Mouse (Mus musculus) gastrocnemius, adult 18-20 months (tissue): ENCODE results near the gene Fam126a. TPM values are rescaled to one million over a fixed set of nuclear protein-coding genes. Genes with fewer than 3 reads are reported as not detected.
A peak's percentile ranks its signal among the peaks of the same experiment; 100 is the strongest.

Experiments
- DNase-seq: peaks from one replicate; pipeline ENCODE4 v3.0.0; 2021; ENCODE audit warnings: low spot score
- total RNA-seq, 2 experiments: library from RNA; stranded (reverse); gene quantifications; 2 replicates each; pipeline ENCODE4 v1.2.3; 2021

The Fam126a gene
- total RNA-seq, 2 experiments from 2014 or later, result 5.2 to 6.1 TPM

DNA sequence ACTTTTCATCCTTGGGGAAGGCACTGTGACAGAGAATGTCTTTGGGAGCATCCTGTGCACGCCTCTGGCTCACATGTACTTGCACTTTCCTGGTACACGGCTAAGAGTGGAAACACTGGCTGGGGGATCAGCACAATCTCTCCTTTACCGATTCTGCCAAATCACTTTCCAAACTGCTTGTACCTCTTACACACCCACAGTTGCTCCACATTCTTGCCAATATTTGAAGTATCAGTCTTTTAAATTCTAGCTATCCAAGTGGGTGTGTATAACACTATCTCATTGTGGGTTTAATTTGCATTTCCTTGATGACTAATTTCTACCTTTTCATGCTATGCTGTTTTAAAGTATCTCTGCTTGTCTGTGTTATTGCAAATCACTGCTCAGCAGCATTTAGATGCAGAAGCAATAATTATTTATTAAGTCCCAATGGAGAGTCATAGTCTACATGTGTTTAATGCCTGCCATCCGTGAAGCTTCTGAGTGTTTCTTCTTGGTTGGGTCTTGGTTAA is 10.9 kb upstream of the Fam126a start:
- no peak for DNase-seq

DNA sequence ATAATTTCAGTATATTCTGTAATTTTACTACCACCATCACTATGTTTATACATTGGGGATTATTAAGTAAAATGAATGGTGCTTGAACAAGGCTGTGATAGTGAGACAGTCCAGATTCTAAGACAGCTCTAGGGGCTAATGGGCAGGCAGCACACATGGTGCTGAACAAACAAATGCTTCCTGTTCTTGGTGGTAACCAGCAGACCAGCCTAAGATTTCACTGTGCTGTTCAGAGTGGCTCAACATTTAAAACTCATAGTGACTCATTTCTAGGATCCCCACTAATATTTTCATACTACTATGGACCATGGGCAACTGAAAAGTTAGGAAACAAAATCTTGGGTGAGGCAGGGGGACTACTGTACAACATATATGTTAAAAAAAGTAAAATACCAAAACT is 10.1 kb upstream of the Fam126a start:
- DNase-seq, result no peak

DNA sequence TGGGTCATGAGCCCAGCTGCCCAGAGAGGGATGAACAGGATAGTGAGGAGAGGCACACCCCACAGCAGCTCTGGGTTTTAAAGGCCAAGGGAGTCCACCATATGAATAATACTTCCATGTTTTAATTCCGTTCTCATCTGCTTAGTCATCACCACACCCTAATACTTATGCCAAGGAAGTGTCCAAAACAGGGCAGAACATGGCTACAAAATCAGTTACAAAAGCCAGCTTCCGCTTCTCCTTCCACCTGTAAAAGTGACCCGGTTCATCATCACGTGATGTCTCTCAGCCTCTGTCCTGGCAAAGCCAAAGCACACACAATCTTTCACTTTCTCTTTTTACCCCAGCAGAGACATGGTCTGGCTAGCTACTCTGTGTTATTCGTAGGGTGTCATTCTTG is 8.9 kb upstream of the Fam126a start:
- DNase-seq, result peak; percentile 33

DNA sequence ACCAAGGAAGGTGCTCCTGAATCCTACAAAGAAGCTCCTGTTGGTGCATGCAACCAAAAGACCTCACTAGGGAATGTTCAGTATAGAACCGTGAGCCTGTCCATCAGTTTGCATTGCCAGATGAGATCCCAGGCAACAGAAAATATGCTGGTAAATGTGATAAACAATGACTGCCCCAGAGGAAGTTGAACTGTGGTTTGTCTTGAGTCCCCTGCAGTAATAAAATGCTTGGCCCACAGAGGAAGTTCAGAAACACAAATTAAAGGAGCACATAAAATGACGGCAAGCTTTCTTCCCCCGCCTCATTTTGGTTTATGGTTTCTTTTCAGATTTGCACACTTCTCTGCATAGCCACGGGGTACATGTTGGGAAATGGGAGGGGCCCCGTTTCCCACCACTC is 8.3 kb upstream of the Fam126a start:
- DNase-seq, result no peak

GRCm38 (mm10) chr5:24038190-24038589 is 7.7 kb upstream of the Fam126a start:
- DNase-seq, result no peak

DNA sequence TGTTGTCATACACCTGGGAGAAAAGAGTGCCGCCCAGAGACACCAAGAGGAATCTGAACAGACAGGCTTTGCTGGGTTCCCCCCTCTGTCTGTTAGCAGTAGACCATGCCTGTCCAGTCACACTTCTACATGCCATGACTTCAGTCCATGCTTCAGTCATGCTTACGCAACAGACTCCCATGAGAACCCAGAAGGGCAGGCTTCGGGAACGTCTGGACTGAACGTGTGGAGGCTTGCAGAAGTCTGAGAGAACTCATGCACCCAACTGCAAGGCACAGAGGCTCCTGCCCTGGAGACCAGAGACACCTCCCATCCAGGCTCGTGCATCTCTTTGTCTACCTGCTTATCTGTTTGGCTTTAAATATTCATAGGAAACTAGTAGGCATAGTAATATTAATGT is 6.2 kb upstream of the Fam126a start:
- DNase-seq, result peak; percentile 36

DNA sequence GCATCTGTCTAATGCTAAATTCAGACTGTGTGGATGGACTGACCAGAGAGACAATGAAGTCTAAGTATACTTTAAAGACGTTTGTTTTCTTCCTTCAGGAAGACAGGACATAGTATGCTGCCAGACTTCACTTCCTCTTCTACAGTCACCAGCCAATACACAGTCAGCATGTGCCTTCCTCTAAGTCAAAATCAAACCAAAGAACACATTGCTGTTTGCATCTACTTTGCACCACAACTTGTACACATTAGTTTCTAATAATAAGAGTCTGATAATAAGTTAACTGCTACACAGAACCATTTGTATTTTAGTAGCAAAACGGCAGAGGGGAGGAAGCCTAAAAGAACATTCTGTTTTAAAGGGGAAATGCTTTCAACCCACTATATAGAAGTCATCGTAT is 4.5 kb upstream of the Fam126a start:
- no peak for DNase-seq

- DNase-seq, result no peak
Observed at GRCm38 (mm10) chr5:24034091-24034490, 3.6 kb upstream of the Fam126a start.

GRCm38 (mm10) chr5:24029946-24030578 is 428 bp downstream of the Fam126a start:
- no peak for DNase-seq

DNA sequence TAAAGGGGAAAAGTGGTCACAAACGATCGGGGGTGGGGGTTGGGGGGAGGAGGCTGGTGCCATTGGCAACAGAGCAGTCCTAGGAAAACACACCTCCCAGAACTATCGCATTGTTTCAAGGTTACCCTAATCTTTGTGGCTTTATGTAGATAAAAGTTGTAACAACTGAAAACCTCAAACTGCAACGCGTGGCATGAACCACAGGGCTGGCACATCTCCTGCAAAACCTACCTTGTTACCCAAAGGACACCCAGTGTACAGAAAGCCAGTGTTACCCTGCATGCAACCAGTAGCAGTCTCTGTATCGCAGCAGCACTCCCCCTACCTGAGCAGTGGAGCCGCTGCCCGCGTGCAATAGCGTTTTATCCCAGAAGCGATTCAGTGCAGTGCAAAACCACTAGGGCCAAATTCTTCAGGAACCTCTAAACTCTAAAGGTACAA is 1.1 kb downstream of the Fam126a start:
- no peak for DNase-seq

GRCm38 (mm10) chr5:24024957-24025356 is 5.5 kb downstream of the Fam126a start:
- DNase-seq, result no peak

DNA sequence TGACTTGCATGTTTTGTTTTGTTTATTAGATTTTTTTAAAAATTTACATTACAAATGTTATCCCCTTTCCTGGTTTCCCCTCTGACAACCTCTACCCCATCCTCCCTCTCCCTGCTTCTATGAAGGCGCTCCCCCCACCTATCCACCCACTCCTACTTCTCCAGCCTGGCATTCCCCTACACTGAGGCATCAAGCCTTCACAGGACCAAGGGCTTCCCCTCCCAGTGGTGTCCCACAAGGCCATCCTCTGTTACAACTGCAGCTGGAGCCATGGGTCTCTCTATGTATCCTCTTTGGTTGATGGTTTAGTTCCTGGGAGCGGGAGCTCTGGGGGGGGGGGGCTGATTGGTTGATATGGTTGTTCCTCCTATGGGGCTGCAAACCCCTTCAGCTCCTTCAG is 7.3 kb downstream of the Fam126a start:
- no peak for DNase-seq

DNA sequence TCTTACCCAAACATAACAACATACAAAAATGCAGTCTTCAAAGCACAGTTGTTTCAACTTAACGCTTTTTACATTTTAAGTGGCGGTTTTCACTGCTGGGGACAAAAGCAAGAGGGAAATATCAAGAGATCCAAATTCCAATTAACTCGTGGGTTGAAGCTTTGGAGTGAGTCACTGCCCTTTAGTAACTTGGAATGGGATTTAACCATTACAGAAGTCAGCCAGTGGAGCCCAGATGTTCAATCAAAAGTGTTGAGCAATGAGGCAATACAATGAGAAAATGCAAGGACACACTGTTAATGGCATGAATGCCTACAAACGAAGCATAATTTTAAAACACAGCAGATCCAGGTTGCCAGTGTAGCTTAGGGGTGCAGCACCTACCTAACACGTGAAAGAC is 8.8 kb downstream of the Fam126a start:
- peak; percentile 19 for DNase-seq

GRCm38 (mm10) chr5:24020380-24020779 is 10.1 kb downstream of the Fam126a start:
- no peak for DNase-seq

DNA sequence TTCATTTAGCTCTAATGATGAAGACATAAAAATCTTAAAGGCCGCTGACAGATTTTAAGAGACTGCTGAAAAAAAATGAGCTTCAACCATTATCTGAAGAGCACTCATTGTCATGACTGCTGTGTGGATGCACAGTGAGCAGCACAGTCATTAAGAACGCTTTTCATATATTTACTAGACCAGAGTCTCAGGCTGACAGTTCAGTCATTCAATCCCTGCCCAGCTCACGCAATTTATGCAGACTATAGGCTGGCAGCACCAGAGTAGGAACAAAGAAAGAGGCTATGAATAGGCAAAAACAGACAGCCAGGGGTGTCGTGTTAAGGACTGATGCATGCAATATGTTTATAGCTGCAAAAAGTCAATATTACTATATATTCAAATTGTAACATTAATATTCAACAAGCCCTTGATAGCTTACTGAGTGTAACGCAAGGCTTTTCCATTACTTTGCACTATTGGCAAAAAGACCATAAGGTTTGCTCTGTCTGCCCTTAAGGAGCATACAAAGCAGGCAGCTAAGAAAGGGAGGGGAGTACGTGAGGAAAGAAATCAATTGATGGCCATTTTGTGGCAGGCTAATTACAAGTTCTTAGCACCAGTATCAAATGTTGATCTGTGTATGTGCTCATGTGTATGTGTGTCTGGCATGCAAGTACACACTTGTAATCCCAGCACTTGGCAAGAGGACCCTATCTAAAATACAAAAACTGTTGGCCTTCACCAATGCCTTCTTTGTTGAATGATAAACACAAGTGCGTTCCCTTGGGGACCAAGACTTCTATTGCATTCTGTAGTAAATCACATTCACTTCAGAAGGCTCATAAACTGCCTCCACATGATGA is 10.9 kb downstream of the Fam126a start:
- no peak for DNase-seq

- no peak for DNase-seq
Observed at GRCm38 (mm10) chr5:24018621-24019261, 11.7 kb downstream of the Fam126a start.

DNA sequence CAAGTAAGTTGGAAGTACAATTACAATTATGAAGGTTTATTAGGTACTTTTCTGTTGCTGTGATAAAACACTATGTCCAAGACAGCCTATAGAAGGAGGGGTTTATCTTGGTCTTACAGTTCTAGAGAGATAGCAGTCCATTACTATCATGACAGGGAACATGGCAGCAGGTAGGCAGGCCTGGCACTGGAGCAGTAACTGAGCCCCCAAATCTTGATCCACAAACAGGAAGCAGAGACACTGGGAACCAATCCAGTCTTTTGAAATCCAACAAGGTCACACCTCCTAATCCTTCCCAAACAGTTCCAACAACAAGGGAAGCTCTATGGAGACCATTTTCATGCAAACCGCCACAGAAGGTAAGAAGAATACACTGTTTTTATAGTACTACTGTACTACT is 13.6 kb downstream of the Fam126a start:
- no peak for DNase-seq

GRCm38 (mm10) chr5:24013338-24014003 is 17.0 kb downstream of the Fam126a start:
- DNase-seq, result no peak

GRCm38 (mm10) chr5:23999083-23999671 is 31.3 kb downstream of the Fam126a start:
- no peak for DNase-seq

- no peak for DNase-seq
Observed at GRCm38 (mm10) chr5:23995951-23996350, 34.5 kb downstream of the Fam126a start.

- DNase-seq, result no peak
Observed at GRCm38 (mm10) chr5:23994929-23995328, 35.6 kb downstream of the Fam126a start.
